Mouse (Mus musculus) ES-E14 (cell line): ENCODE results near the gene Lck.
A peak's percentile ranks its signal among the peaks of the same experiment; 100 is the strongest.

Experiments used
- HCFC1 ChIP-seq: IDR thresholded peaks from 2 replicates; pipeline ENCODE4 v1.6.1; 2012; ENCODE audit warnings: low read length, inconsistent platforms, borderline replicate concordance; ENCODE audit not compliant: insufficient read depth
- ZNF384 ChIP-seq: IDR thresholded peaks from 2 replicates; pipeline ENCODE4 v1.6.1; 2012; ENCODE audit warnings: low read depth, low read length, inconsistent platforms

GRCm38 (mm10) chr4:129600233-129601158 is 27.1 kb upstream of the Lck start, which contains the start of the genes Eif3i and Tmem234:
- TF ChIP-seq HCFC1 (peak; percentile 60; the same call in 1 of the 2 replicates), ZNF384 (no peak)
